Mouse (Mus musculus): ENCODE results near the gene Birc6. TPM values are rescaled to one million over a fixed set of nuclear protein-coding genes. Genes with fewer than 3 reads are reported as not detected.
"Not testable (repeated sequence)": the region's sequence is repeated elsewhere in the genome, so short reads cannot be mapped to it uniquely, and the experiment has no call there.

Birc6 gene
- polyA plus RNA-seq, 1 experiment from 2014 or later: 99.1 TPM

DNA sequence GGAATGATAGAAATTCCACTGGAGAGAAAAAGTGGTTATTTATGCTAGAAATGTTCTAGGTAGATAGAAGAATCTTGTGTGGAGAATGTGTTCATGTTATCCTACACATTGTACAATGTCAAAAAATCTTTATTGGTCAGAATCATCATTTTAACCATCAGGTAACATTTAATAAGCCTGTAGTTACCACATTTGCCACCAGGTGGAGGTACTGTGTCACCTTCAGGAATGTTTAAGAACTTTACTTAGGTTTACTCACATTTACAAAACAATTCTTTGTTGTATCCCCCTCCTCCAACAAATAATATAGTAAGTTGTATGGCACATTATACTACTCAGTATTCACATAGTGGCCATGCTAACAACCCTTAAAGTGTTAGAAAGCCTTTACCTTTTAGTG, 145.2 kb downstream of the Birc6 start:
- no peak overlapping the region for H3K4me2 ChIP-seq (replicated peaks)
- H3K4me1 ChIP-seq: no peaks in the 10 kb centered on the region
- H3K27ac ChIP-seq (replicated peaks): no peak overlapping the region
- no peaks in the 10 kb centered on the region for H3K9me3 ChIP-seq
- no peak overlapping the region for H3K9ac ChIP-seq (replicated peaks)
- peaks cover 63% of the 10 kb centered on the region for H3K36me3 ChIP-seq
- ATAC-seq (replicated peaks): no peak
- H3K27me3 ChIP-seq: no peaks in the 10 kb centered on the region
- no peak overlapping the region for H3K4me3 ChIP-seq

DNA sequence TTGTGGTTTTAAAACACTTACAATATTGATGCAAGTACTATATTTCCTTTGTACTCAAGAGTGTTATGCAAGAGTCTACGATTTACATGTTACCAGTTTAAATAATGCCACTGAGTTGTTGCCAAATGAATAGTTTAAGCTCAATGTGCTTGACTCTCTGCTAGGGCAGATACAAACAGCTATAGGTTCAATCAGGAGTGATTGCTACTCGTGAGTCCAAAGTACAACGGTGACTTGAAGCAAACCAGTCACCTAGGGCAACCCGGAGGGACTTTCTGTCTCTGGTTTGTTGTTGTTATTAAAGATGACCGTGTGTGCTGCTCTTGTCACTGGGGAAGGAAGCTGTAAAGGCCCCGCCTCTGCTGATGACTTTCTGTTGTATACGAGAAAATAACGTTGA, 150.0 kb downstream of the Birc6 start:
- no peak overlapping the region for H3K4me3 ChIP-seq
- no peak overlapping the region for H3K9ac ChIP-seq (replicated peaks)
- 96% methylated on average over 8 of the region's 8 CpGs for WGBS
- no peak overlapping the region for H3K27ac ChIP-seq (replicated peaks)
- H3K27me3 ChIP-seq: no peaks in the 10 kb centered on the region
- H3K4me1 ChIP-seq: no peaks in the 10 kb centered on the region
- H3K36me3 ChIP-seq: peaks cover 50% of the 10 kb centered on the region
- no peak for ATAC-seq (replicated peaks)
- H3K4me2 ChIP-seq (replicated peaks): no peak overlapping the region
- H3K9me3 ChIP-seq: no peaks in the 10 kb centered on the region

DNA sequence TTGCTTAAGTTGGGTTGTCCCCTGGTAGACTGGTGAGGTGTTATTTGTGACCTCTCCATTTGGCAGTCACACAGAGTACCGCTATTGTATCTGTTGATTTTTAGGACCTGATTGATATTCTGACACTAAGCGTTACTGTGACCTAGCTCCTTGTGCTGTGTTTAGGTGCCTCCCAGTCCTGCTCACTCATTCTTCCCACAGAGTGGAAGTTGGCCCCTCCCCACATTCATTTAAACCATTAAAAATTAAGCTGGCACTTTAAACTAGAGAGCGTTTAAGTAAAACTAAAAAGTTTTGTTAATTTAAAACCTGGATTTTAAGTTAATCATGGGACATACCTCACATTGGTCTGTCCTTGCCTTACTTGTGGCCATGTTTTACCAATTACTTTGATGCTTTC, 156.8 kb downstream of the Birc6 start:
- H3K27me3 ChIP-seq: no peaks in the 10 kb centered on the region
- no peak overlapping the region for H3K4me2 ChIP-seq (replicated peaks)
- ATAC-seq (replicated peaks): no peak
- H3K27ac ChIP-seq (replicated peaks): no peak overlapping the region
- WGBS: 94% methylated on average over 3 of the region's 3 CpGs
- no peaks in the 10 kb centered on the region for H3K9me3 ChIP-seq
- H3K4me1 ChIP-seq: no peaks in the 10 kb centered on the region
- H3K4me3 ChIP-seq: no peak overlapping the region
- peaks cover 20% of the 10 kb centered on the region for H3K36me3 ChIP-seq
- H3K9ac ChIP-seq (replicated peaks): no peak overlapping the region

DNA sequence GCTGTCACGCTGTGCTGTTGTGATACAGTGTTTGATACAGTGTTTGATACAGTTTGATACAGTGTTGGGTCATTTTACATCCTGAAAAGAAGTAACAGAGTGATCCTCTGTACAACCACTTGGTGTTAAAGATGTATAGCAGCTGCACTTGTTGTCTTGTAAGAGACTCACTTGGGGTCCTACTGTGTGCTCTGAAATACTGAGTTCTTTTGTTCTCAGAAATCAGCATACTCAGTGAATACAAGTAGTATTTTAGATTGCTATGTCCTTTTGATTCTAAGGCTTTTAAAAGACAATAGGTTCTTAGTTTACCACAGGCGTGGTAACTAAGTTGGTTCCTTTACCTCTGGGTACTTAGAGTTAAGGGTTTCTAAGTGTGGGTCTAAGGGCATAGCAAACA, 160.5 kb downstream of the Birc6 start:
- no peaks in the 10 kb centered on the region for H3K9me3 ChIP-seq
- no peak overlapping the region for H3K4me3 ChIP-seq
- ATAC-seq (replicated peaks): no peak
- 91% methylated on average over 2 of the region's 2 CpGs for WGBS
- no peak overlapping the region for H3K9ac ChIP-seq (replicated peaks)
- no peaks in the 10 kb centered on the region for H3K27me3 ChIP-seq
- H3K36me3 ChIP-seq: peaks cover 42% of the 10 kb centered on the region
- no peaks in the 10 kb centered on the region for H3K4me1 ChIP-seq
- H3K27ac ChIP-seq (replicated peaks): no peak overlapping the region
- H3K4me2 ChIP-seq (replicated peaks): no peak overlapping the region

DNA sequence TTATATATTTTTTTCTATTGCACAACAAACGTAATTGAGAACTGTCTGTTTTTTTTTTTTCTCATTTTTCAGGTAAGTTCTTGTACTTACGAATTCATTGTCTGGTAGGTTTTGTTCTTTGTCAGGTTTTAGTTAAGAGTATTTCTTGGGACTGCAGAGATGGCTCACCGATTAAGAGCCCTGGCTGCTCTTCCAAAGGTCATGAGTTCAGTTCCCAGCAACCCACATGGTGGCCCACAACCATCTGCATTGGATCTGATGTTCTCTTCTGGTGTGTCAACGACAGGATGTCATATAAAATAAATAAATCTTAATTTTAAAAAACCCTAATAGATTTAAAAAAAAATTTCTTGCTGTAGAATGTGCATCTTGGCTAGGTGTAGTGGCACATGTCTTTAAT, 161.3 kb downstream of the Birc6 start:
- no peak overlapping the region for H3K4me2 ChIP-seq (replicated peaks)
- no peaks in the 10 kb centered on the region for H3K9me3 ChIP-seq
- ATAC-seq (replicated peaks): no peak
- peaks cover 44% of the 10 kb centered on the region for H3K36me3 ChIP-seq
- H3K27ac ChIP-seq (replicated peaks): no peak overlapping the region
- no peak overlapping the region for H3K9ac ChIP-seq (replicated peaks)
- no peak overlapping the region for H3K4me3 ChIP-seq
- no peaks in the 10 kb centered on the region for H3K27me3 ChIP-seq
- 95% methylated on average over 4 of the region's 4 CpGs for WGBS
- H3K4me1 ChIP-seq: no peaks in the 10 kb centered on the region

DNA sequence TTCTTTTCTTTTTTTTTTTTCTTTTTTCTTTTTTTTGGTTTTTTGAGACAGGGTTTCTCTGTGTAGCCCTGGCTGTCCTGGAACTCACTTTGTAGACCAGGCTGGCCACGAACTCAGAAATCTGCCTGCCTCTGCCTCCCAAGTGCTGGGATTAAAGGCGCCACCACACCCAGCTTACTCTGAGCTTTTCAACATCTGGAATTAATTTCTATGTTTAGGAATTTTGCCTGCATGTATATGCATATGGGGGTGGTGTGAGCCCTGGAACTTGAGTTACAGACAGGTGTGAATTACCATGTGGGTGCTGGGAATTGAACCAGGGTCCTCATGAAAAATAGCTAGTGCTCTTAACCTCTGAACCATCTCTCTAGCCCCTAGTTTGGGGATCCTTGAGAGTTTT, 173.6 kb downstream of the Birc6 start:
- not testable (repeated sequence) for H3K27me3 ChIP-seq; H3K4me3 ChIP-seq; H3K9ac ChIP-seq (replicated peaks); H3K27ac ChIP-seq (replicated peaks); H3K4me2 ChIP-seq (replicated peaks); ATAC-seq (replicated peaks); H3K4me1 ChIP-seq; H3K9me3 ChIP-seq
- peaks cover 68% of the 10 kb centered on the region for H3K36me3 ChIP-seq
- 100% methylated on average over 2 of the region's 2 CpGs for WGBS

DNA sequence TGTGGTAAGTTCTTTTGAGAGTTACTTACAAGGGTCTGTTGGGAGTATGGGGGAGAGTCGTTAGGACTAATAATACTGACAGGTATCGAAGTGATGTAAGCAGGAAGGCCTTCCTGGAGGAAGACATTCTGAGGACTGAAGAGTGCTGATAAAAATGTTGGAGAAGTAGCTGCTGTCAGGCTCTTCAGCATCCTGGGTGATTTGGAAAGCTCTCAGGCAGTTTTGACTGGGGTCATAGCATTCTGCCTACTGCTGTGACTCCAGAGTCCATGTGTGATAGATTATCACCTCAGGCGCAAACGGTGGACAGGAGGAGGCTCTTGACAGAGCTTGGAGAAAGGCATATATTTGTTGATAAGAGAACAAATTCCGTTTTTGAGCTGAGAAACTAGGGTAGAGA, 177.4 kb downstream of the Birc6 start:
- H3K4me2 ChIP-seq (replicated peaks): no peak overlapping the region
- H3K9ac ChIP-seq (replicated peaks): no peak overlapping the region
- no peaks in the 10 kb centered on the region for H3K4me1 ChIP-seq
- no peak overlapping the region for H3K27ac ChIP-seq (replicated peaks)
- no peak overlapping the region for H3K4me3 ChIP-seq
- peaks cover 30% of the 10 kb centered on the region for H3K36me3 ChIP-seq
- no peak for ATAC-seq (replicated peaks)
- H3K27me3 ChIP-seq: no peaks in the 10 kb centered on the region
- 89% methylated on average over 5 of the region's 5 CpGs for WGBS
- no peaks in the 10 kb centered on the region for H3K9me3 ChIP-seq

DNA sequence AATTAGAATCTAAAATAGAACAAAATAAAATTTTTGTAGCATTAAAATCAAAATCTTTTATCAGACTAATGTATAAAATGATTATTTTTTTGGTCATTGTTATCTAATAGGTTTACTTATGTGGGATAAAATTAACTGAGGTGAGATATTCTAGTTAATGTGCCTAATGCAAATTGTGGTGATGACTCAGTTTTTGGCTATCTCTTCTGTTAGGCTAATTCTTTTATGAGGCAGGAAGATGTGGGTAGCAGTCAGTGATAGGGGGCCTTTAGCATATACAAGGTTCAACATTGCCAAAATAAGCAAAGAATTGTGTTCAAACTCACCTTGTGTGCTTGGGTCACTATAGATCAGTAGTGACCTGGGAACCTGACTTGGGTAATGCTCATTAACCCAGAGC, 178.5 kb downstream of the Birc6 start:
- no peaks in the 10 kb centered on the region for H3K9me3 ChIP-seq
- H3K27ac ChIP-seq (replicated peaks): no peak overlapping the region
- no peak overlapping the region for H3K9ac ChIP-seq (replicated peaks)
- no peaks in the 10 kb centered on the region for H3K4me1 ChIP-seq
- H3K4me2 ChIP-seq (replicated peaks): no peak overlapping the region
- H3K4me3 ChIP-seq: no peak overlapping the region
- H3K36me3 ChIP-seq: peaks cover 21% of the 10 kb centered on the region
- no peak for ATAC-seq (replicated peaks)
- H3K27me3 ChIP-seq: no peaks in the 10 kb centered on the region

DNA sequence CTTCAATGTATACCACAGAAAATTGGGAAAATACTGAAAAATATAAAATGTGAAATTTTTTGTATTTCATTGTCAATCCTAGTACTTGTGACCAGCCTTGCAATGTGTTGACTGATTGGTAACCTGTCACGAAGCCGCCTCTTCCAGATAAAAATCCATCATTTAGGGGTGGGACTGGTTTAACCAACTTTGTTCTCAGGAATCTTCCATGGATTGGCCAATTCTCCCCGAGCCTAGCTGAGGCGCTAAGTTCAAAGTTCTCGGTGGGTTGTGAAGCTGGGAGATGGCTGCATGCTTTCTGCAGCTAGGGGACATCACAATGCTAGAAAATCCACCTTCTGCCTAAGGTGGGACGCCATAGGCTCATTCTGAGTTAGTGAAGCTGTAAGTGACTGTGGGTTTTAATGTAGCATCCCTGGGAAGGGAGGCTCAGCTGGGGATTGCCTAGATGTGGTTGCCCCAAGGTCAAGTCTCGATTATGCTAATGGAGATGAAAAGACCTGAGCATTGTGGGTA, 179.6 kb downstream of the Birc6 start:
- Histone ChIP-seq H3K4me2 (replicated peaks) (no peak overlapping the region), H3K9ac (replicated peaks) (no peak overlapping the region), H3K27ac (replicated peaks) (no peak overlapping the region), H3K9me3 (no peaks in the 10 kb centered on the region), H3K4me3 (no peak overlapping the region), H3K36me3 (peaks cover 14% of the 10 kb centered on the region; the same call in 1 of the 2 replicates), H3K27me3 (no peaks in the 10 kb centered on the region), H3K4me1 (no peaks in the 10 kb centered on the region)
- WGBS: 91% methylated on average over 7 of the region's 7 CpGs
- ATAC-seq (replicated peaks): no peak

DNA sequence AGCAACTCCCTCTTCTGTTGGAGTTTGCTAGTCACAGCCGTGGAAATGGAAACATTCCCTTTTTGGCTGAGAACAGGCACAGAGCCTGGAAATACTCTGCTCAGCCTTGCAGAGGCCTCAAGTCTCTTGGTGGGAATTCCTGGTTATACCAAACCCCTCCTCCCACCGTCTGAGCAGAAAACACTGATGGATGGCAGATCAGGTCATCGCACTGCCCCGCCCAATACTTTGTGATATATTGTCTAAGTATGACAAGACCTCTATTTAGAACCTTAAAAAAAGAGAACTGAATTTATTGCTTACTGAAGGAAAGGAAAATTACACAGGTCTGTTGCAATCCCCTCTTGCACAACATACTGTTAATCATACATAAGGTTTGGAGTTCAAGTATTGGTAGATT, 182.6 kb downstream of the Birc6 start:
- WGBS: 78% methylated on average over 4 of the region's 4 CpGs
- Histone ChIP-seq H3K9me3 (no peaks in the 10 kb centered on the region), H3K9ac (replicated peaks) (no peak overlapping the region)

DNA sequence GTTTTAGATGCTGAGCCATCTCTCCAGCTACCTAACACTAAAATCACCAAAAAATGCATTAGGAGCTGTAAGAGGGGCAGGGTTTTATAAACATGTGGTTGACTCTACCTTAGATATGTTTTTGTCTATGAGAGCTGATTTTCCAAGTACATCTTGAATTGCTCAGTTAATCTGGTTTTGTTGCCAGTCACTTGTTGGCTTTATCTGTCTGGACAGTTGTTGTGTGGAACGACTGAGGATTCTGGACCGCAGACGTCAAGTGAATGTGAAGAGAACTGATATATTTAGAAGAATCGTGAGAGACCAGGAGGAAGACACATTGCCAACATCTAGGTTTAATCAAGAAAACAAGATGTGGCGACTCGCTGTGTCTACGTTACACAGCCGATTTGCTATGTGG, 183.5 kb downstream of the Birc6 start:
- H3K4me3 ChIP-seq: no peak overlapping the region
- 92% methylated on average over 8 of the region's 8 CpGs for WGBS
- no peaks in the 10 kb centered on the region for H3K4me1 ChIP-seq
- no peaks in the 10 kb centered on the region for H3K27me3 ChIP-seq
- no peaks in the 10 kb centered on the region for H3K9me3 ChIP-seq
- H3K4me2 ChIP-seq (replicated peaks): no peak overlapping the region
- H3K9ac ChIP-seq (replicated peaks): no peak overlapping the region
- H3K27ac ChIP-seq (replicated peaks): no peak overlapping the region
- no peak for ATAC-seq (replicated peaks)
- no peaks in the 10 kb centered on the region for H3K36me3 ChIP-seq

More for the DNA sequence above, 182.6 kb downstream of the Birc6 start:
- H3K4me3 ChIP-seq: no peak overlapping the region
- no peak overlapping the region for H3K4me2 ChIP-seq (replicated peaks)
- no peaks in the 10 kb centered on the region for H3K36me3 ChIP-seq
- H3K27me3 ChIP-seq: no peaks in the 10 kb centered on the region
- ATAC-seq (replicated peaks): no peak
- no peaks in the 10 kb centered on the region for H3K4me1 ChIP-seq
- H3K27ac ChIP-seq (replicated peaks): no peak overlapping the region

DNA sequence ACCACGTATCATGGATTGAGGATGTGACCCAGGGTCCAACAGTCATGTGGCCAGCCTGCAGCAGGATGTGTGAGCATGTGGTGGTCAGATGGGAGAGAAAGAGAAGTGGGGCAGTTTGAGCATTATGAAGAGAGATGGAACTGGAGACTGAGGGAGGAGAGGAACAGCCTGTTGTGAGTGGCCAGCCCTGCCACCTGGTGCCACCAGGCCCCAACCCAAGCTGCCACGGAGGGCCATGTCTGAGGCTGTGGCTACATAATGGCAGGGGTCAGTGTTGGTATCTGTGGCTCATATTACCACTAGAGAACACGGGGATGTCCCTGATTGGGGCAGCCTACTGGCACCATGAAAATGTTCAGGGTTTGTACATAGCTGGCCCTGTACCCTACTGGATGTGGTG, 187.0 kb downstream of the Birc6 start:
- Histone ChIP-seq H3K4me2 (replicated peaks) (no peak overlapping the region), H3K9ac (replicated peaks) (no peak overlapping the region), H3K9me3 (no peaks in the 10 kb centered on the region), H3K4me3 (no peak overlapping the region), H3K27ac (replicated peaks) (no peak overlapping the region), H3K36me3 (no peaks in the 10 kb centered on the region), H3K4me1 (peaks cover 10% of the 10 kb centered on the region), H3K27me3 (no peaks in the 10 kb centered on the region)
- ATAC-seq (replicated peaks): no peak
- WGBS: 67% methylated on average over 3 of the region's 3 CpGs

DNA sequence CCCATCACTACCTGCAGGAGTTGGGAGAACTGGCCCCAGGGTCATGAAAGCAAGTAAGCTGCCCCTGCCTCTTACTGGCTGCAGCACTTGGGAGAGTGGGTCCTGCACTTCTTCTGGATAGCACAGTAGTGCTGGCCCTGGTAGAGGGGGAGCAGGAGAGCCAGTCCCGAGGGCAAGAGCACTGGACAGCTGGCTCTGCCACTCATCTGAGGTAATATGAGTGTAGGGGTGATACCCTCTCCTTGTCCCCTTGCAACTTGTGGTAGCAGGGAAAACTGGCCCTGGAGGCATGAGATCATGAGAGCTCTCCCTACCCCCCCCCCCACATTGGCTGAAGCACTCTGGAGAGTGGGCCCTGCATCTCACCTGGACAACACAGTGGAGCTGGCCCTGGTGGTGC, 187.6 kb downstream of the Birc6 start:
- no peak overlapping the region for H3K4me2 ChIP-seq (replicated peaks)
- no peak overlapping the region for H3K9ac ChIP-seq (replicated peaks)
- ATAC-seq (replicated peaks): no peak
- peaks cover 10% of the 10 kb centered on the region for H3K4me1 ChIP-seq
- H3K36me3 ChIP-seq: no peaks in the 10 kb centered on the region
- 64% methylated on average over 1 of the region's 1 CpGs for WGBS
- H3K4me3 ChIP-seq: no peak overlapping the region
- H3K27ac ChIP-seq (replicated peaks): no peak overlapping the region
- H3K27me3 ChIP-seq: no peaks in the 10 kb centered on the region
- no peaks in the 10 kb centered on the region for H3K9me3 ChIP-seq

All from forebrain, embryonic 15.5 days (tissue).